Mouse (Mus musculus) lung, postnatal 10 days (tissue): ENCODE data around the gene Slc4a5.

ENCODE experiments used
- DNase-seq: peaks from one replicate; pipeline ENCODE4 v3.0.0; 2021

The Slc4a5 gene

GRCm38 (mm10) chr6:83233306-83233705 lies 13.7 kb downstream of the Slc4a5 start:
- DNase-seq: no peak

- DNase-seq: no peak
These were observed 14.7 kb downstream of the Slc4a5 start for GRCm38 (mm10) chr6:83234280-83234741.

- DNase-seq: no peak
These were observed 17.5 kb downstream of the Slc4a5 start for GRCm38 (mm10) chr6:83237123-83237522.

GRCm38 (mm10) chr6:83244422-83245061 lies 24.9 kb downstream of the Slc4a5 start:
- DNase-seq: no peak

GRCm38 (mm10) chr6:83245134-83245533 lies 25.5 kb downstream of the Slc4a5 start:
- DNase-seq: peak; percentile 87

- DNase-seq: no peak
These were observed 26.4 kb downstream of the Slc4a5 start for GRCm38 (mm10) chr6:83245997-83246396.

GRCm38 (mm10) chr6:83246750-83247149 lies 27.1 kb downstream of the Slc4a5 start:
- no peak for DNase-seq

- DNase-seq: no peak
These were observed 27.5 kb downstream of the Slc4a5 start for GRCm38 (mm10) chr6:83247153-83247552.

- DNase-seq: no peak
These were observed 34.6 kb downstream of the Slc4a5 start for GRCm38 (mm10) chr6:83254242-83254641.

GRCm38 (mm10) chr6:83264516-83264915 lies 44.9 kb downstream of the Slc4a5 start:
- no peak for DNase-seq

- DNase-seq: no peak
These were observed 45.6 kb downstream of the Slc4a5 start for GRCm38 (mm10) chr6:83265253-83265652.

GRCm38 (mm10) chr6:83265653-83266052 lies 46.0 kb downstream of the Slc4a5 start:
- DNase-seq: no peak

GRCm38 (mm10) chr6:83267616-83268015 lies 48.0 kb downstream of the Slc4a5 start:
- DNase-seq: no peak

GRCm38 (mm10) chr6:83268144-83269010 lies 48.7 kb downstream of the Slc4a5 start:
- DNase-seq: peak; percentile 97

- peak; percentile 9 for DNase-seq
These were observed 54.1 kb downstream of the Slc4a5 start for GRCm38 (mm10) chr6:83273733-83274132.

GRCm38 (mm10) chr6:83277151-83277550 lies 57.5 kb downstream of the Slc4a5 start:
- DNase-seq: no peak

- DNase-seq: peak; percentile 31
These were observed 59.3 kb downstream of the Slc4a5 start for GRCm38 (mm10) chr6:83278881-83279280.

- DNase-seq: peak; percentile 25
These were observed 60.8 kb downstream of the Slc4a5 start for GRCm38 (mm10) chr6:83280256-83280955.

GRCm38 (mm10) chr6:83300447-83301229 lies 81.0 kb downstream of the Slc4a5 start:
- DNase-seq: no peak

GRCm38 (mm10) chr6:83301294-83301693 lies 81.7 kb downstream of the Slc4a5 start:
- DNase-seq: no peak

GRCm38 (mm10) chr6:83302264-83302663 lies 82.6 kb downstream of the Slc4a5 start:
- DNase-seq: no peak

GRCm38 (mm10) chr6:83309017-83309416 lies 89.4 kb downstream of the Slc4a5 start:
- no peak for DNase-seq

GRCm38 (mm10) chr6:83311206-83311605 lies 91.6 kb downstream of the Slc4a5 start:
- DNase-seq: no peak
